Mouse (Mus musculus) liver, embryonic 14.5 days (tissue): ENCODE data around the gene Apba2. TPM values are rescaled to one million over a fixed set of nuclear protein-coding genes. Genes with fewer than 3 reads are reported as not detected.
A peak's percentile ranks its signal among the peaks of the same experiment; 100 is the strongest.

Source experiments
- ATAC-seq: fragments of 200-750 bp; cut with Nextera tagmentation; 2 replicates; pipeline ENCODE4 v1.8.0; 2017; ENCODE audit warnings: moderate number of reproducible peaks, mild to moderate bottlenecking, moderate library complexity; ENCODE audit not compliant: insufficient read depth
- DNase-seq, 3 experiments: peaks; one replicate each; pipeline ENCODE4 v3.0.0-alpha.2; 2012 to 2013; ENCODE audit warnings: low read depth in 3 of 3, low spot score in 3 of 3
- H3K27ac ChIP-seq: fragments of 300-500 bp; sonication (generic); 2 replicates; pipeline ENCODE4 v1.5.1; 2014; ENCODE audit warnings: moderate library complexity, mild to moderate bottlenecking, control low read depth, inconsistent platforms
- H3K27me3 ChIP-seq: fragments of 300-500 bp; sonication (generic); 2 replicates; pipeline ENCODE4 v1.6.1; 2014; ENCODE audit warnings: mild to moderate bottlenecking, low read length, moderate library complexity; ENCODE audit not compliant: control insufficient read depth, insufficient read depth
- H3K36me3 ChIP-seq: fragments of 300-500 bp; sonication (generic); replicated peaks from 2 replicates; pipeline ENCODE4 v1.6.1; 2014; ENCODE audit warnings: low read depth; ENCODE audit not compliant: control insufficient read depth, insufficient read depth
- H3K4me1 ChIP-seq, 2 experiments: fragments of 200-500 bp in 1 of 2; fragments of 300-500 bp in 1 of 2; sonication (generic) in 1 of 2; replicated peaks; 2 replicates each; pipeline ENCODE4 v1.6.1; 2012 to 2014; ENCODE audit warnings: antibody characterized with exemption in 1 of 2, inconsistent platforms in 1 of 2, low read length in 1 of 2; ENCODE audit not compliant: control insufficient read depth in 2 of 2, insufficient read depth in 2 of 2
- H3K4me2 ChIP-seq: fragments of 300-500 bp; sonication (generic); 2 replicates; pipeline ENCODE4 v1.6.1; 2014; ENCODE audit warnings: low read depth, mild to moderate bottlenecking, control low read depth, moderate library complexity
- H3K4me3 ChIP-seq, 2 experiments: fragments of 200-500 bp in 1 of 2; fragments of 300-500 bp in 1 of 2; sonication (generic) in 1 of 2; 2 replicates each; pipeline ENCODE4 v1.5.1; 2012 to 2014; ENCODE audit warnings: low read depth in 2 of 2, low read length in 2 of 2, mild to moderate bottlenecking in 2 of 2, control low read depth in 1 of 2, inconsistent platforms in 1 of 2, moderate library complexity in 1 of 2; ENCODE audit not compliant: insufficient read depth in 1 of 2
- H3K9ac ChIP-seq: fragments of 300-500 bp; sonication (generic); replicated peaks from 2 replicates; pipeline ENCODE4 v1.6.1; 2014; ENCODE audit warnings: mild to moderate bottlenecking, control low read depth, moderate library complexity
- H3K9me3 ChIP-seq: fragments of 300-500 bp; sonication (generic); 2 replicates; pipeline ENCODE4 v1.6.1; 2016; ENCODE audit warnings: low read length, mixed read lengths; ENCODE audit not compliant: control insufficient read depth
- CTCF ChIP-seq: IDR thresholded peaks from 2 replicates; pipeline ENCODE4 v1.5.1; 2016; ENCODE audit warnings: antibody characterized with exemption, low read depth, control low read depth
- EP300 ChIP-seq: IDR thresholded peaks from 2 replicates; pipeline ENCODE4 v1.6.1; 2016; ENCODE audit warnings: antibody characterized with exemption, low read depth
- WGBS: fragments of 180-500 bp; shearing (Covaris S2); extraction: QIAGEN DNeasy Blood & Tissue Kit; methylation state at CpG from one replicate; pipeline ENCODE4 v1.1.7; 2014; ENCODE audit not compliant: insufficient replicate concordance; 5-methylcytosine and 5-hydroxymethylcytosine counted together
- polyA plus RNA-seq, 2 experiments: library from polyadenylated mRNA; depleted of rRNA in 1 of 2; stranded (reverse) in 1 of 2; unstranded in 1 of 2; fragments of >200 nt; fragmentation: Nextera tagmentation in 1 of 2; extraction: Ambion mirVana in 1 of 2; gene quantifications; 2 replicates each; pipeline versions ENCODE4 v1.2.1 to v1.2.3; 2012 to 2014

Gene Apba2
- polyA plus RNA-seq, 2 experiments, result 0.02 TPM; not detected in 1

DNA sequence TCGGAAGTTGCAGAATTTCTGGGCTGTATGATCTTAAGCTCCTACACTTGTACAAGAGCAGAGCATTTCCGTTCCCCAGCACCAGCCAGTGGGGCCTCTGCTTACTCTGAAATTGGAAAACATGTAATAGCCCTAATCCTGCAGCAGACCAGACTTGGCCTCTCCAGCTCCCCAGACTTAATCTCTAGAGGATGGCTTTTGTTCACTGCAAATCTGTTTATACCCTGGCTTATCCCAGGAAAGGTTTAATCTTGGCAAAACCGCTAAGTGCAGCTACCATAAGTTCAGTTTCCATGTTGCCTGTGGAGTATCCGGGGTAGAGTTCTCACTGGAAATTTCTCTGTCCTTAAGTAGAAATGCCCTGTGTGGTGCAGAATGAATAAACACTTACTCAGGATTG is 206.7 kb downstream of the Apba2 start:
- Histone ChIP-seq H3K4me2 (no peak overlapping the region), H3K9me3 (no peaks in the 10 kb centered on the region), H3K4me3 (no peak overlapping the region), H3K9ac (no peak overlapping the region), H3K36me3 (no peaks in the 10 kb centered on the region), H3K4me1 (no peaks in the 10 kb centered on the region), H3K27ac (no peak overlapping the region), H3K27me3 (no peaks in the 10 kb centered on the region)
- DNase-seq, result no peak
- TF ChIP-seq EP300 (no peak), CTCF (no peak)
- WGBS, result 52% methylated on average over 4 of the region's 4 CpGs
- no peak for ATAC-seq

DNA sequence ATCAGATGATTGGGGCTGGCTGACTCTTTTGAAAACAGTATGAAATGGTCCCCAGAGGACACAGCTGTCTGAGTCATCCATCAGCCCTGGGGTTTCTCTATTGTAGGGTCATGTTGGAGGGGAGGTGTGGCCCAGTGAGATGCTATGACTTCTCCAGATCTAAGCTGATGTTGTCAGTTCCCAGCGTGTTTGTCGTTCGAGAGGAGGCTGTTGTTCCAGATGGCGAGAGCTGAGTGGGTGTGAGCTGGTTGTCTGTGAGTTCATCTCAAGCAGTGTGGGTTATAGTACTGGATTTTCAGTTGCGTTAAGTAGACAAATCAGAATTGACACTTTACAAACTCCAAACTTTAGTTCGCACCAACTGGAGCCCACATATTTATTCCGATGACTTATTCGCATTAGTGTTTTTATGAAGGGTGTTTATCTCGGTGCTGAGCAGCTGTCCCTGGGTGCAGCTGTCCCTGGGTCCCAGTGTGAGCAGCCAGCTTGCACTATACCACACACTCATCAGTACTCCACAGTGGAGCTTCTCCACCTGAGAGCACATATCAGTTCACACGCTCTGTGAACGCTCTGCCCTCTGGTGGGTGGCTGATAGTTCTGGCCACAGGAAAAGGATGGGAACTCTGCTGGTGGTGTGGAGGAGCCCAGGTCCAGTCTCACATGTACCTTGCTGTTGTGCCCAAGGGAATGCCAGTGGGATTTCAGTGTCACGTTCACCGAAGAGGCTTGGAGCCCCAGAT is 208.2 kb downstream of the Apba2 start:
- Histone ChIP-seq H3K4me1 (no peaks in the 10 kb centered on the region), H3K4me3 (no peak overlapping the region), H3K36me3 (no peaks in the 10 kb centered on the region), H3K27ac (no peak overlapping the region), H3K27me3 (no peaks in the 10 kb centered on the region), H3K9ac (no peak overlapping the region), H3K4me2 (no peak overlapping the region), H3K9me3 (no peaks in the 10 kb centered on the region)
- TF ChIP-seq EP300 (no peak), CTCF (peak; percentile 32; the same call in 1 of the 2 replicates)
- ATAC-seq (no peak), DNase-seq (no peak)
- 69% methylated on average over 13 of the region's 13 CpGs for whole genome bisulfite sequencing

DNA sequence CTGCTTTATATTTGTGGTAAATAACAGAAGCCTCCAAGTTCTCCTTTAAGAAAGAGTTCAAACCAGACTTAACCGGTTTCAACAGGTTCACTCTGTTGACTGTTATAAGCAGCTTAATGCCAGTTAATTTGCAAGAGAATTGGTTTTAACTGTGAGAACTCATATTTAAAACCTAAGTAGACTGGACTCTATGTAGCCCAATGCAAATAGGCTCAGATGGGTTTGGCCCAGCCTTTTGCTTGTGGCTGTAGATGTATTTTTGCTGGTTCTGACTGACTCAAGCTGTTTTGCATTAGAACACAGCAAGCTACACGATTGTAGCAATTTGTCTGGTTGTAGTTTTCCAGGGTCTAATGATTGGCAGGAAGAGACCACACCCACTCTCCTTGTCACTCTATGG is 214.8 kb downstream of the Apba2 start:
- WGBS, result 66% methylated on average over 2 of the region's 2 CpGs
- TF ChIP-seq CTCF, result no peak
- no peak for TF ChIP-seq EP300
- no peak for DNase-seq
- no peaks in the 10 kb centered on the region for H3K27me3 ChIP-seq
- no peak overlapping the region for H3K9ac ChIP-seq
- no peak overlapping the region for H3K27ac ChIP-seq
- H3K9me3 ChIP-seq, result no peaks in the 10 kb centered on the region
- no peaks in the 10 kb centered on the region for H3K4me1 ChIP-seq
- no peak overlapping the region for H3K4me3 ChIP-seq
- H3K36me3 ChIP-seq, result no peaks in the 10 kb centered on the region
- no peak for ATAC-seq
- H3K4me2 ChIP-seq, result no peak overlapping the region

DNA sequence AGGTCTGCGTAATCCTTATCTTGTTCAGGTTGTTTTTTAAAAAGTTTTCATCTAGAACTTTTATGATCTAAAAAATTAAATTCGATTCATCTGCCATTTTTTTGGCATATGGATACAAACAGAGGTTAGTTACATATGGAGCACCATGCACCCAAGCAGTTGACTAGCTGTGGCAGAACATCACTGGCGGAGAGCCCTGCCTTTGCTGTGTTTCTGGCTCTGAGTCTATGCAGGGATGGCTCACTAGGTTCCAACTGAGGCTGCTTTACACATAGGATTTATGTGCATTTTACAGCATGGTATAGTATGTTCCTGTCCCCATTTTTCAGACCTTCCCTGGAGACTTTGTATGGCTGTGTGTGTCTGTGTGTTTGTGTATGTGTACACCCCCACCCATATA is 221.8 kb downstream of the Apba2 start:
- H3K27me3 ChIP-seq, result no peaks in the 10 kb centered on the region
- no peak overlapping the region for H3K4me2 ChIP-seq
- ATAC-seq (no peak), DNase-seq (no peak)
- WGBS, result 53% methylated on average over 3 of the region's 3 CpGs
- H3K36me3 ChIP-seq, result no peaks in the 10 kb centered on the region
- no peak overlapping the region for H3K27ac ChIP-seq
- TF ChIP-seq EP300 (no peak), CTCF (no peak)
- no peaks in the 10 kb centered on the region for H3K9me3 ChIP-seq
- no peak overlapping the region for H3K9ac ChIP-seq
- no peak overlapping the region for H3K4me3 ChIP-seq
- H3K4me1 ChIP-seq, result no peaks in the 10 kb centered on the region

DNA sequence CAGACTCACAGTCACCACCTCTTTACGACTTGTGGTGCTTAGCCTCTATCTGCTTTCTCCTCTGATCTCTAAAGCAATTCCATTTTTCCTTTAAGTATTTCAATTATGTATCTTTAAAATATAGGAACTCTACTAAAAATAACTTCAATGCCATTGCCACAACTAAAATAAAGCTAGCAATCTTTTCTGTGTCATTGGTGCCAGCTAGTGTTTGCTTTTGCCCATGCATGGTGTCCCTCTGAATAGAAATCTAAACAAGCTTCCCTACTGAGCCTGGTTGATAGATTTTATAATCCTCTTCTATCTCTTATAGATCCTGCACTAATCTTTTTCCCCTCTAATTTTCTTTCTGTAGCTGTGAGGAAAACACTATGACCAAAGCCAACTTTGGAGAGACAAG is 222.9 kb downstream of the Apba2 start:
- Histone ChIP-seq H3K4me1 (no peaks in the 10 kb centered on the region), H3K4me2 (no peak overlapping the region), H3K4me3 (no peak overlapping the region), H3K27ac (no peak overlapping the region), H3K9me3 (no peaks in the 10 kb centered on the region), H3K9ac (no peak overlapping the region), H3K27me3 (no peaks in the 10 kb centered on the region), H3K36me3 (no peaks in the 10 kb centered on the region)
- 68% methylated on average over 1 of the region's 1 CpGs for WGBS
- no peak for ATAC-seq
- no peak for DNase-seq
- TF ChIP-seq CTCF (no peak), EP300 (no peak)
